Mouse (Mus musculus) gastrocnemius, postnatal 4 days (tissue): ENCODE measurements around the gene Cnr2. TPM values are rescaled to one million over a fixed set of nuclear protein-coding genes. Genes with fewer than 3 reads are reported as not detected.

Experiments
- DNase-seq, 2 experiments: peaks; one replicate each; pipeline ENCODE4 v3.0.0; 2021 to 2022; ENCODE audit warnings: low spot score in 2 of 2, mixed read lengths in 2 of 2
- long read RNA-seq, 2 experiments: library from polyadenylated mRNA; stranded (forward); transcript quantifications; one replicate each; pipeline ENCODE4 v2.0.0; 2021
- total RNA-seq, 2 experiments: library from RNA; stranded (reverse); gene quantifications; 2 replicates each; pipeline ENCODE4 v1.2.3; 2021

The Cnr2 gene
- total RNA-seq: under 1 TPM; 0.65 to 0.78 TPM
- long read RNA-seq, experiment 1, partial matches to known transcripts: 0 of 6 reads
- long read RNA-seq, experiment 1, other reads (novel, unspliced or antisense): 2 of 6 reads
- long read RNA-seq, experiment 2, partial matches to known transcripts: 0 of 4 reads
- long read RNA-seq, experiment 2, other reads (novel, unspliced or antisense): 1 of 4 reads

- DNase-seq: no peak
These were observed at the start of gene Cnr2 for GRCm38 (mm10) chr4:135895071-135895571. Cnr2 (plus strand) TSS chr4:135895394.

GRCm38 (mm10) chr4:135847581-135847980, 47.6 kb upstream of the Cnr2 start:
- no peak for DNase-seq

- DNase-seq: no peak
These were observed 44.6 kb upstream of the Cnr2 start for GRCm38 (mm10) chr4:135850411-135851095.

GRCm38 (mm10) chr4:135851942-135852341, 43.3 kb upstream of the Cnr2 start:
- DNase-seq: no peak

- DNase-seq: no peak
These were observed 41.1 kb upstream of the Cnr2 start for GRCm38 (mm10) chr4:135853987-135854546.

GRCm38 (mm10) chr4:135854630-135855029, 40.6 kb upstream of the Cnr2 start:
- no peak for DNase-seq

GRCm38 (mm10) chr4:135855080-135855479, 40.1 kb upstream of the Cnr2 start:
- DNase-seq: no peak

- DNase-seq: peak; percentile 95 to 97
These were observed 39.5 kb upstream of the Cnr2 start, which contains the start of gene Srsf10 for GRCm38 (mm10) chr4:135855536-135856222. Srsf10 (plus strand) TSS chr4:135855747.

- peak; percentile 66 to 81 for DNase-seq
These were observed 38.7 kb upstream of the Cnr2 start for GRCm38 (mm10) chr4:135856223-135857091.

- no peak for DNase-seq
These were observed 37.5 kb upstream of the Cnr2 start for GRCm38 (mm10) chr4:135857597-135858186.

GRCm38 (mm10) chr4:135868996-135869395, 26.2 kb upstream of the Cnr2 start:
- DNase-seq: no peak

- DNase-seq: no peak
These were observed 24.8 kb upstream of the Cnr2 start for GRCm38 (mm10) chr4:135870227-135871023.

- DNase-seq: no peak
These were observed 23.2 kb upstream of the Cnr2 start for GRCm38 (mm10) chr4:135872015-135872414.

GRCm38 (mm10) chr4:135872589-135873391, 22.4 kb upstream of the Cnr2 start:
- DNase-seq: no peak

GRCm38 (mm10) chr4:135873526-135874202, 21.5 kb upstream of the Cnr2 start, which contains the start of gene Pnrc2:
Pnrc2 (minus strand) TSS chr4:135873850.
- peak; percentile 74 to 91 for DNase-seq

GRCm38 (mm10) chr4:135874564-135875535, 20.3 kb upstream of the Cnr2 start:
- no peak for DNase-seq

GRCm38 (mm10) chr4:135875546-135875945, 19.6 kb upstream of the Cnr2 start:
- DNase-seq: no peak
